Comparison of ENCODE assay signal across 27 mouse cellular contexts in genomic region chr3:37776224-37776623, GRCm38 (mm10). TPM values are rescaled to one million over a fixed set of nuclear protein-coding genes. Genes with fewer than 3 reads are reported as not detected.
DNase-seq lines count a peak whose midpoint lies in the region; ATAC-seq and TF ChIP-seq lines count a peak whose summit lies in the region.
"Had no signal": no experiment of that assay in that cellular context is flagged by ENCODE, and none has a peak within 500 bp of the region (broad histone marks: within the 10 kb centered on the region; RNA-seq: fewer than 3 reads in every experiment).

No protein-coding gene starts in this region.

- no peaks in the 10 kb centered on the region for H3K27me3 ChIP-seq in embryonic facial prominence, embryonic 14.5 days (replicated peaks; ENCODE audit: control insufficient read depth, insufficient read depth, low read length)
- H3K27me3 ChIP-seq in embryonic facial prominence, embryonic 10.5 days (replicated peaks; ENCODE audit: low read depth, poor library complexity, severe bottlenecking) = peaks cover 10% of the 10 kb centered on the region
- H3K27me3 ChIP-seq in forebrain, embryonic 16.5 days (replicated peaks; ENCODE audit: control insufficient read depth, insufficient read depth, low read length) = peaks cover 5% of the 10 kb centered on the region; the same call in 1 of the 2 replicates
- H3K27me3 ChIP-seq in forebrain, embryonic 13.5 days = peaks cover 12% of the 10 kb centered on the region; the same call in 1 of the 2 replicates
- H3K27me3 ChIP-seq: CH12.LX; embryonic facial prominence, embryonic 12.5 days; embryonic facial prominence, embryonic 15.5 days; Patski had no signal

- no peak for ATAC-seq in embryonic facial prominence, embryonic 14.5 days (ENCODE audit: low read depth)
- peak; percentile 31; the same call in 1 of the 2 replicates for ATAC-seq in forebrain, embryonic 16.5 days
- no peak for ATAC-seq in forebrain, embryonic 13.5 days
- ATAC-seq: activated CD4-positive, CD25-positive, alpha-beta regulatory T cell, adult 4 months; CD4-positive, CD25-positive, alpha-beta regulatory T cell, adult 4 months; Patski had no signal

- TF ChIP-seq POLR2A in brain, embryonic 14.5 days (IDR thresholded peaks at IDR 0.05; ENCODE audit: borderline replicate concordance, extremely low read depth, insufficient read depth, insufficient read length, poor library complexity, severe bottlenecking) = no peak

- H3K4me2 ChIP-seq in embryonic facial prominence, embryonic 14.5 days (ENCODE audit: low read depth, low read length) = no peak overlapping the region
- no peak overlapping the region for H3K4me2 ChIP-seq in forebrain, embryonic 16.5 days (ENCODE audit: low read length)
- H3K4me2 ChIP-seq in forebrain, embryonic 13.5 days = no peak overlapping the region
- H3K4me2 ChIP-seq: embryonic facial prominence, embryonic 12.5 days; embryonic facial prominence, embryonic 15.5 days; forebrain, embryonic 12.5 days had no signal

- H3K36me3 ChIP-seq in embryonic facial prominence, embryonic 14.5 days (ENCODE audit: control insufficient read depth, insufficient read depth, low read length) = no peaks in the 10 kb centered on the region
- no peaks in the 10 kb centered on the region for H3K36me3 ChIP-seq in embryonic facial prominence, embryonic 10.5 days (replicated peaks)
- H3K36me3 ChIP-seq in forebrain, embryonic 16.5 days (ENCODE audit: control insufficient read depth, insufficient read depth) = no peaks in the 10 kb centered on the region
- H3K36me3 ChIP-seq in forebrain, embryonic 13.5 days (ENCODE audit: poor library complexity, severe bottlenecking) = no peaks in the 10 kb centered on the region
- H3K36me3 ChIP-seq: embryonic facial prominence, embryonic 12.5 days; embryonic facial prominence, embryonic 15.5 days; forebrain, embryonic 10.5 days; forebrain, embryonic 12.5 days; G1E had no signal

- DNase-seq in embryonic facial prominence, embryonic 14.5 days (ENCODE audit: low spot score) = peak; percentile 20
- DNase-seq in embryonic facial prominence, embryonic 10.5 days (ENCODE audit: low spot score) = no peak
- peak; percentile 56 for DNase-seq in brain, embryonic 14.5 days (ENCODE audit: low read depth)
- DNase-seq in right cerebral cortex, adult 18-20 months = no peak
- DNase-seq: adrenal gland, adult 8-10 months; adrenal gland, postnatal 14 days; adrenal gland, postnatal 36 days; B cell, adult 2 months; cerebellum, adult 11 months; cerebellum, adult 18-20 months; cerebellum, adult 8-10 months; cerebellum, adult 9-11 months; cerebellum, postnatal 14 days; cerebellum, postnatal 36 days; embryo, embryonic 11 days had no signal

- no peak overlapping the region for H3K27ac ChIP-seq in embryonic facial prominence, embryonic 14.5 days (replicated peaks; ENCODE audit: low read depth, low read length)
- no peak overlapping the region for H3K27ac ChIP-seq in embryonic facial prominence, embryonic 10.5 days (replicated peaks)
- no peak overlapping the region for H3K27ac ChIP-seq in forebrain, embryonic 16.5 days (ENCODE audit: low read length)
- no peak overlapping the region for H3K27ac ChIP-seq in forebrain, embryonic 13.5 days
- H3K27ac ChIP-seq: embryonic facial prominence, embryonic 12.5 days; embryonic facial prominence, embryonic 15.5 days; forebrain, embryonic 10.5 days; forebrain, embryonic 12.5 days had no signal

- WGBS in embryonic facial prominence, embryonic 14.5 days = 52% methylated on average over 4 of the region's 4 CpGs
- WGBS in embryonic facial prominence, embryonic 10.5 days = 61% methylated on average over 4 of the region's 4 CpGs
- 9% methylated on average over 4 of the region's 4 CpGs for WGBS in forebrain, embryonic 16.5 days
- WGBS in forebrain, embryonic 13.5 days = 10% methylated on average over 4 of the region's 4 CpGs

- H3K9me3 ChIP-seq in embryonic facial prominence, embryonic 14.5 days (ENCODE audit: control insufficient read depth, low read length) = no peaks in the 10 kb centered on the region
- H3K9me3 ChIP-seq in embryonic facial prominence, embryonic 10.5 days = no peaks in the 10 kb centered on the region
- no peaks in the 10 kb centered on the region for H3K9me3 ChIP-seq in forebrain, embryonic 16.5 days (ENCODE audit: control insufficient read depth, low read length)
- H3K9me3 ChIP-seq in forebrain, embryonic 13.5 days (replicated peaks) = no peaks in the 10 kb centered on the region
- H3K9me3 ChIP-seq: embryonic facial prominence, embryonic 12.5 days; embryonic facial prominence, embryonic 15.5 days; forebrain, embryonic 10.5 days; forebrain, embryonic 12.5 days; G1E had no signal

- H3K4me1 ChIP-seq in embryonic facial prominence, embryonic 14.5 days (ENCODE audit: control insufficient read depth, insufficient read depth, low read length) = no peaks in the 10 kb centered on the region
- H3K4me1 ChIP-seq in embryonic facial prominence, embryonic 10.5 days = 0 out of 2 replicates have a peak, but pooled peaks cover 9% of the 10 kb centered on the region
- no peaks in the 10 kb centered on the region; the same call in 1 of the 2 replicates for H3K4me1 ChIP-seq in forebrain, embryonic 16.5 days (replicated peaks; ENCODE audit: control insufficient read depth, insufficient read depth, low read length)
- peaks cover 9% of the 10 kb centered on the region for H3K4me1 ChIP-seq in forebrain, embryonic 13.5 days
- H3K4me1 ChIP-seq: embryonic facial prominence, embryonic 12.5 days; embryonic facial prominence, embryonic 15.5 days had no signal

- H3K4me3 ChIP-seq in embryonic facial prominence, embryonic 14.5 days (ENCODE audit: low read depth, low read length) = no peak overlapping the region
- no peak overlapping the region for H3K4me3 ChIP-seq in embryonic facial prominence, embryonic 10.5 days
- no peak overlapping the region for H3K4me3 ChIP-seq in forebrain, embryonic 16.5 days (replicated peaks; ENCODE audit: low read length)
- no peak overlapping the region for H3K4me3 ChIP-seq in forebrain, embryonic 13.5 days
- H3K4me3 ChIP-seq: embryonic facial prominence, embryonic 12.5 days; embryonic facial prominence, embryonic 15.5 days; erythroblast, embryonic 14.5 days; forebrain, embryonic 10.5 days; forebrain, embryonic 12.5 days had no signal

- H3K9ac ChIP-seq in embryonic facial prominence, embryonic 14.5 days (ENCODE audit: low read depth, low read length) = no peak overlapping the region
- H3K9ac ChIP-seq in forebrain, embryonic 16.5 days (replicated peaks; ENCODE audit: low read depth, low read length) = no peak overlapping the region
- no peak overlapping the region for H3K9ac ChIP-seq in forebrain, embryonic 13.5 days
- H3K9ac ChIP-seq: embryonic facial prominence, embryonic 12.5 days; embryonic facial prominence, embryonic 15.5 days; forebrain, embryonic 12.5 days had no signal

- no peak for TF ChIP-seq CTCF in brain, embryonic 14.5 days (IDR thresholded peaks at IDR 0.05; ENCODE audit: borderline replicate concordance, extremely low read depth, insufficient read depth, insufficient read length)

RNA-seq across cellular contexts. Expression of gene Gm5148, which starts 51.9 kb away (rescaled TPM):
- polyA plus RNA-seq in embryonic facial prominence, embryonic 14.5 days (2014; fragmentation: Nextera tagmentation; extraction: Ambion mirVana) = 5.6 and 5.8 TPM in 2 replicates
- polyA plus RNA-seq in embryonic facial prominence, embryonic 10.5 days (2016; fragmentation: Nextera tagmentation; extraction: Ambion mirVana) = 3.1 and 4.1 TPM in 2 replicates
- polyA plus RNA-seq in forebrain, embryonic 16.5 days (2015; fragmentation: Nextera tagmentation; extraction: Ambion mirVana) = 5.1 and 6.1 TPM in 2 replicates
- polyA plus RNA-seq in forebrain, embryonic 13.5 days (2015; fragmentation: Nextera tagmentation; extraction: Ambion mirVana) = 5.2 and 5.3 TPM in 2 replicates
- polyA plus RNA-seq in brain, embryonic 14.5 days (2012; rRNA removed) = 12.4 and 12.9 TPM in 2 replicates

Comparison
In these comparisons a context has a peak if more than half of its experiments do, and no peak if none do; other contexts are left out.
1. DNase-seq: peak in embryonic facial prominence, embryonic 14.5 days (single experiment) and brain, embryonic 14.5 days (single experiment); none in embryonic facial prominence, embryonic 10.5 days (single experiment) and right cerebral cortex, adult 18-20 months (single experiment).